8 mouse cellular contexts compared by ENCODE assay signal in the genomic region with DNA sequence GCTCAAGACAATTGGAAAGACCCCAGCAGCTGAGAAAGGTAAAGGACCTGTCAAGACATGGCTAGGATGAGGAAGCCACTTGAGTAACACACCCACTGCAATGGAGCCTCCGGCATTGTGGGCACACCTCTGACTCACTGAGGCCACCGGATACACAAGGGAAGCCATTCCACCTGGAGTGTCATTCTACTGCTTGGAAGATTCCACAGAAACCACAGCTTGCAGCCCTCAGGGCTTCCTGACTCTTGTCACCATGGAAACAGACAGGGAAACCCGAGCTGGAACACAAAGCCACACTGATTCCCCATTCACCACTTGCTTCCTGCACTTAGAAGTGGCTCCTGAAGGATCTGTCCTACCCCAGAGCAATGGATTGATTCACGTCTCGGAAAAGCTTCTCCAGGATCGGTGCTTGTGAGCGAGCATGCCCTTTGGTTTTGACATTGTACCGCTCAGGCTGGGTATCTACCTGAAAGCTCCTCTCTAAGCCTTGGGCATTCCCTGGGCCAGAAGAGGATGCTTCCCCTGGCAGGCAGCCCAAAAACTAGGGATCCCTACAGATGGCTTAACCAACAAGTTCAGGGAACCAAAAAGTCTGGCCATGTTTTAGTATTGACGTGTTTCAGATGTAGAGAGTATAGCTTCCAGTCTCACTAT. TPM values are rescaled to one million over a fixed set of nuclear protein-coding genes. Genes with fewer than 3 reads are reported as not detected.
DNase-seq lines count a peak whose midpoint lies in the region; ATAC-seq lines count a peak whose summit lies in the region.
"Had no signal": no experiment of that assay in that cellular context is flagged by ENCODE, and none has a peak within 500 bp of the region (broad histone marks: within the 10 kb centered on the region; RNA-seq: fewer than 3 reads in every experiment).

No protein-coding gene starts in this region.

- peak overlapping the region; percentile 77 for H3K27ac ChIP-seq in heart, embryonic 16.5 days (ENCODE audit: low read length)
- H3K27ac ChIP-seq: macrophage had no signal

- H3K9me3 ChIP-seq in heart, embryonic 16.5 days (replicated peaks; ENCODE audit: control insufficient read depth, low read length): no peaks in the 10 kb centered on the region

- peaks cover 46% of the 10 kb centered on the region for H3K36me3 ChIP-seq in heart, embryonic 16.5 days (ENCODE audit: control insufficient read depth, insufficient read depth)

- DNase-seq in lung, postnatal 10 days: peak; percentile 12
- no peak for DNase-seq in lung, postnatal 14 days
- DNase-seq in embryo, embryonic 9.5 days (ENCODE audit: extremely low spot score): peak; percentile 27
- peak; percentile 38 to 39 for DNase-seq in left cerebral cortex, postnatal 36 days (ENCODE audit: low spot score in 2 of 2)
- DNase-seq in spleen, adult 18-20 months: no peak
- no peak for DNase-seq in T-cell, adult 2 months (ENCODE audit: low spot score)

- peaks cover 73% of the 10 kb centered on the region for H3K4me1 ChIP-seq in heart, embryonic 16.5 days (ENCODE audit: control insufficient read depth, insufficient read depth, low read length)

- H3K27me3 ChIP-seq in heart, embryonic 16.5 days (ENCODE audit: control insufficient read depth, insufficient read depth, low read length): no peaks in the 10 kb centered on the region

- 54% methylated on average over 9 of the region's 9 CpGs for WGBS in heart, embryonic 16.5 days

- H3K9ac ChIP-seq in heart, embryonic 16.5 days (ENCODE audit: low read length): no peak overlapping the region

- H3K4me3 ChIP-seq in heart, embryonic 16.5 days (ENCODE audit: low read length): no peak overlapping the region

- peak; percentile 8; the same call in 1 of the 2 replicates for ATAC-seq in heart, embryonic 16.5 days (replicated peaks; ENCODE audit: extremely low read depth, insufficient read depth, low FRiP score)

- intact Hi-C loops in left cerebral cortex, postnatal 36 days (cut with DNase I): no loop called here

- H3K4me2 ChIP-seq in heart, embryonic 16.5 days (ENCODE audit: low read depth, low read length): no peak overlapping the region

RNA-seq across cellular contexts. Expression of gene Trib2, which starts 15.7 kb away (rescaled TPM):
- 52.7 and 53.8 TPM in 2 replicates for polyA plus RNA-seq in heart, embryonic 16.5 days (2015; fragmentation: Nextera tagmentation; extraction: Ambion mirVana)
- total RNA-seq in left cerebral cortex, postnatal 36 days (2021): 10 to 100 TPM; 34.8 to 41.5 TPM

Comparison
In these comparisons a context has a peak if more than half of its experiments do, and no peak if none do; other contexts are left out.
1. DNase-seq: peak in lung, postnatal 10 days (single experiment), embryo, embryonic 9.5 days (single experiment) and left cerebral cortex, postnatal 36 days (2 of 2); none in lung, postnatal 14 days (single experiment), spleen, adult 18-20 months (0 of 2) and T-cell, adult 2 months (single experiment).